Mouse (Mus musculus) myocyte (in vitro differentiated cells): ENCODE results near the gene Gnl1.

Experiments used
- CEBPB ChIP-seq: IDR thresholded peaks from 2 replicates; pipeline ENCODE4 v1.6.1; 2011; ENCODE audit warnings: mild to moderate bottlenecking, moderate library complexity; ENCODE audit not compliant: poor library complexity, insufficient read depth, severe bottlenecking
- E2F4 ChIP-seq: IDR thresholded peaks from one replicate; pipeline ENCODE4 v1.6.1; 2011; ENCODE audit warnings: mild to moderate bottlenecking, control low read depth, moderate library complexity; ENCODE audit not compliant: insufficient read depth
- MAX ChIP-seq: IDR thresholded peaks from one replicate; pipeline ENCODE4 v1.6.1; 2011; ENCODE audit warnings: low read depth, mild to moderate bottlenecking, control low read depth
- MYOD1 ChIP-seq, 3 experiments: IDR thresholded peaks; one replicate each; pipeline ENCODE4 v1.6.1; 2011; ENCODE audit warnings: control low read depth in 2 of 3, low read depth in 2 of 3, mild to moderate bottlenecking in 2 of 3, moderate library complexity in 1 of 3; ENCODE audit not compliant: insufficient read length in 2 of 3, control insufficient read depth in 1 of 3
- MYOG ChIP-seq, 3 experiments: IDR thresholded peaks; one replicate each; pipeline ENCODE4 v1.6.1; 2011; ENCODE audit warnings: control low read depth in 2 of 3, low read depth in 2 of 3, mild to moderate bottlenecking in 2 of 3; ENCODE audit not compliant: insufficient read length in 2 of 3, control insufficient read depth in 1 of 3, insufficient read depth in 1 of 3
- POLR2A ChIP-seq: IDR thresholded peaks from one replicate; pipeline ENCODE4 v1.6.1; 2011; ENCODE audit warnings: low read depth, mild to moderate bottlenecking, control low read depth, moderate library complexity; ENCODE audit not compliant: insufficient read length
- POLR2AphosphoS2 ChIP-seq: IDR thresholded peaks from one replicate; pipeline ENCODE4 v1.6.1; 2011; ENCODE audit warnings: low read depth, control low read depth; ENCODE audit not compliant: insufficient read length
- REST ChIP-seq: IDR thresholded peaks from one replicate; pipeline ENCODE4 v1.6.1; 2011; ENCODE audit warnings: mild to moderate bottlenecking, control low read depth, moderate library complexity; ENCODE audit not compliant: insufficient read depth, insufficient read length
- SRF ChIP-seq: IDR thresholded peaks from one replicate; pipeline ENCODE4 v1.6.1; 2011; ENCODE audit warnings: low read depth; ENCODE audit not compliant: control insufficient read depth, insufficient read length
- TCF12 ChIP-seq: IDR thresholded peaks from one replicate; pipeline ENCODE4 v1.6.1; 2011; ENCODE audit warnings: mild to moderate bottlenecking, control low read depth; ENCODE audit not compliant: poor library complexity, insufficient read depth, severe bottlenecking
- USF1 ChIP-seq: IDR thresholded peaks from one replicate; pipeline ENCODE4 v1.6.1; 2011; ENCODE audit warnings: low read depth, mild to moderate bottlenecking, control low read depth, moderate library complexity

DNA sequence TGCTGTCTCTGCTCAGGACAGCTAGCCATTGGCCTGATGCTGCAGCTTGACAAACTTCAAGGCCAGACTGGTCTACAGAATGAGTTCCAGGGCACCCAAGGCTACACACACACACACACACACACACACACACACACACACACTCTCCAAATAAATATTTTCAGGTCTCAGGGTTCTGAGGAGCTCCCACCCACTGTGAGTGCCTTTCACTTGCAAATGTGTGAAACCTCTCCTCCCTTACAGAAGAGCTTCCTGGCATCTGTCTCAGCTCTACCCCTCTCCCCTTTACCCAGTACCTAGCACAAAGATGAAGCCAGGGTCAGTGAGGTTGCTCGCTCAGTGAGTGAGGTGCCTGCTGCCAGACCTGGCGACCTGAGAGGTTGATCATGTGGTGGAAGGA is 40.5 kb upstream of the Gnl1 start:
- TF ChIP-seq POLR2A (no peak), POLR2AphosphoS2 (no peak), REST (no peak), E2F4 (no peak), USF1 (no peak), CEBPB (no peak), TCF12 (no peak), SRF (no peak), MYOD1 (IDR thresholded peaks at IDR 0.05; ENCODE audit: control insufficient read depth in 1 of 3, insufficient read length in 2 of 3, low read depth in 2 of 3) (no peak), MAX (no peak), MYOG (IDR thresholded peaks at IDR 0.05; ENCODE audit: control insufficient read depth in 1 of 3, insufficient read depth in 1 of 3, insufficient read length in 2 of 3, low read depth in 2 of 3) (no peak)
